Mouse (Mus musculus): ENCODE results near the gene Tmem202. TPM values are rescaled to one million over a fixed set of nuclear protein-coding genes. Genes with fewer than 3 reads are reported as not detected.

The Tmem202 gene
- polyA plus RNA-seq, 1 experiment = 0.34 TPM

DNA sequence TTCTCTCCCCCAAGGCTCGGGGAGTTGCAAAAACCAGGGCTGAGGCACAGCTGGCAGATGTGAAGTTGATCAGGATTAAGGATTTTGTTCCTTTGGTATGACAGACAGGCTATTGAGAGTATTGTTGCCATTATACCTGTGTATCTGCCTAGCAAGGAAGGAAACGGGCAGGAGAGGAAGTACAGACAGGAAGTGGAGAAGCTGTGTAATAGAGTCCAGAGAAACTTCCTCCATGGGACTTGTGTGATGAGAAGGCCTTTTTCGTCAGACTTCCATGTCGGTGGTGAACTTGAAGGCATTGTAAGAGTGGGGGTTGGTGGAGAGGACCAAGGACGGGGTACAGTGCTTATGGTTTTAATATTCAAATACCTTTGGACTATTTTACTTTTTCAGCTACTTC lies 11.4 kb upstream of the Tmem202 start:
- Histone ChIP-seq H3K4me1 (ENCODE audit: control insufficient read depth, insufficient read depth, insufficient read length, low read length) (peaks cover 7% of the 10 kb centered on the region), H3K36me3 (ENCODE audit: control insufficient read depth, insufficient read depth, low read length) (peaks cover 26% of the 10 kb centered on the region), H3K27me3 (ENCODE audit: control insufficient read depth, insufficient read depth, low read length) (no peaks in the 10 kb centered on the region), H3K4me3 (ENCODE audit: low read depth, low read length) (no peak overlapping the region), H3K27ac (ENCODE audit: insufficient read depth, low read depth, low read length) (no peak overlapping the region)
- TF ChIP-seq CTCF (IDR thresholded peaks at IDR 0.05; ENCODE audit: extremely low read depth, insufficient read length, insufficient replicate concordance, low read depth, low read length) = no peak
- no peak for TF ChIP-seq POLR2A (IDR thresholded peaks at IDR 0.05; ENCODE audit: low read depth, low read length)
- WGBS = 75% methylated on average over 5 of the region's 5 CpGs

DNA sequence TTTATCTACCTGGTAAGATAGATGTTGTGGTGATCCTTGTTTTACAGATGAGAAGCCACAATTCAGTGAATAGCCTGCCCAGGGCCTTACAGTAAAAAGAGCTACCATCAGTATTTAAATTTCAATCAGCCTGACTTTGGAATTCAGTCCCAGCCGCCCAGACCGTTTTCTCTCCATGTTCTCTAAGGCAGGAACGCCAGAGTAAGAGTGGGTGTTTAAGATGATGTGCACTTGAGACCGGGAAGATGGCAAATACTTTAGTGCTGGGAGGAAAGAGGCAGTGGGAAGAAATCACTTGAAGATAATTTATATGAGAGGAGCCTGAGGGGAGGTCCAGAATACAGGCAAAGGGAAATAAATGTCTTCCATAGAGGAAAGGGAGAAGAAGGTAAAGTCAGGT lies 10.4 kb upstream of the Tmem202 start:
- peaks cover 7% of the 10 kb centered on the region for H3K4me1 ChIP-seq (ENCODE audit: control insufficient read depth, insufficient read depth, insufficient read length, low read length)
- no peaks in the 10 kb centered on the region for H3K27me3 ChIP-seq (ENCODE audit: control insufficient read depth, insufficient read depth, low read length)
- WGBS = 91% methylated on average over 4 of the region's 4 CpGs
- no peak for TF ChIP-seq CTCF (IDR thresholded peaks at IDR 0.05; ENCODE audit: extremely low read depth, insufficient read length, insufficient replicate concordance, low read depth, low read length)
- no peak for TF ChIP-seq POLR2A (IDR thresholded peaks at IDR 0.05; ENCODE audit: low read depth, low read length)
- H3K4me3 ChIP-seq (ENCODE audit: low read depth, low read length) = no peak overlapping the region
- peaks cover 20% of the 10 kb centered on the region for H3K36me3 ChIP-seq (ENCODE audit: control insufficient read depth, insufficient read depth, low read length)
- no peak overlapping the region for H3K27ac ChIP-seq (ENCODE audit: insufficient read depth, low read depth, low read length)

DNA sequence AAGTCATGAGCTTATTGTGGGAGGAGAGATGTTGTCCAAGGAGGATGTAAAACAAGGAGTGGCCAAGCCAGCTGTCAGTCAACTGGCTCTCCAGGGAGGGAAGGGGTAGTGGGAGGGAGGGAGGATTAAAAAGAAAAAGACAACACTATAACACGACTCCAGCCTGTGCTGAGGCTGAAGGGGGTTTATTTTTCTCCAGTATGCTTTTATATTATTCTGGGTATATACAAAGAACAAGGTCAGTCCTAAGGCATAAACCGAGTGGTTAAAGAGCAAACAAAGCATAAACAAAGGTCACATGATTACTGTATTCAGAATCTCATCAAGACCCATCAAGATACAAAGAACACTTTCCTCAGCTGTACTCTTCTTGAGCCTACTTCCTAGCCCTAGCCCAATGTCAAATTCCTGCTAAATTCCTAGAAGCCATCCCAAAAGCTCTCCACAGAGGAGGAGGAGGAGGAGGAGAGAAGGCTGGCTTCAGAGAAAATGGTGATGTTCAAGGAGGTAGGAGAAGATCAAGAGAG lies 9.4 kb upstream of the Tmem202 start:
- Histone ChIP-seq H3K4me3 (ENCODE audit: low read depth, low read length) (no peak overlapping the region), H3K36me3 (ENCODE audit: control insufficient read depth, insufficient read depth, low read length) (peaks cover 15% of the 10 kb centered on the region), H3K27ac (ENCODE audit: insufficient read depth, low read depth, low read length) (no peak overlapping the region), H3K4me1 (ENCODE audit: control insufficient read depth, insufficient read depth, insufficient read length, low read length) (peaks cover 14% of the 10 kb centered on the region), H3K27me3 (ENCODE audit: control insufficient read depth, insufficient read depth, low read length) (no peaks in the 10 kb centered on the region)
- TF ChIP-seq POLR2A (IDR thresholded peaks at IDR 0.05; ENCODE audit: low read depth, low read length) (no peak), CTCF (IDR thresholded peaks at IDR 0.05; ENCODE audit: extremely low read depth, insufficient read length, insufficient replicate concordance, low read depth, low read length) (no peak)
- WGBS = 46% methylated on average over 2 of the region's 2 CpGs

DNA sequence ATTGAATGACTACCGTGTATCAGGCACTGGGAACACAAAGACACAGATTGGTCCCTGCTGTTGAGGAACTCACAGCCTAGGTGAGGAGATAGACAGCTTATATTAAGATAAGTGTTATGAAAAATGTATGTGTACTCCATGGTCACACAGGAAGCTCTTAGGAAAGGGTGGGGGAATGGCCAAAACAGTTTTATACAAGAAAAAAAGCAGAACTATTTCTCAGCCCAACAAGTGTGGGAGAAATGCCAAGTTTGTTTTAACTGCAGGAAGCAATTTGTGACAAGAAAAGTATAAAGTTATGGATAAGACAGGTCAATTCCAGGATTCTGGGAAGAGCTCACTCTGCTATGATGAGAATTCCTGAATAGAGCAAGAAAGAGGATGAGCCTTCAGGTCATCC lies 8.2 kb upstream of the Tmem202 start:
- WGBS = 77% methylated on average over 1 of the region's 1 CpGs
- H3K27ac ChIP-seq (ENCODE audit: insufficient read depth, low read depth, low read length) = no peak overlapping the region
- H3K4me1 ChIP-seq (ENCODE audit: control insufficient read depth, insufficient read depth, insufficient read length, low read length) = peaks cover 21% of the 10 kb centered on the region
- H3K36me3 ChIP-seq (ENCODE audit: control insufficient read depth, insufficient read depth, low read length) = peaks cover 8% of the 10 kb centered on the region; the same call in 1 of the 2 replicates
- TF ChIP-seq CTCF (IDR thresholded peaks at IDR 0.05; ENCODE audit: extremely low read depth, insufficient read length, insufficient replicate concordance, low read depth, low read length) (no peak), POLR2A (IDR thresholded peaks at IDR 0.05; ENCODE audit: low read depth, low read length) (no peak)
- H3K27me3 ChIP-seq (ENCODE audit: control insufficient read depth, insufficient read depth, low read length) = no peaks in the 10 kb centered on the region
- no peak overlapping the region for H3K4me3 ChIP-seq (ENCODE audit: low read depth, low read length)

DNA sequence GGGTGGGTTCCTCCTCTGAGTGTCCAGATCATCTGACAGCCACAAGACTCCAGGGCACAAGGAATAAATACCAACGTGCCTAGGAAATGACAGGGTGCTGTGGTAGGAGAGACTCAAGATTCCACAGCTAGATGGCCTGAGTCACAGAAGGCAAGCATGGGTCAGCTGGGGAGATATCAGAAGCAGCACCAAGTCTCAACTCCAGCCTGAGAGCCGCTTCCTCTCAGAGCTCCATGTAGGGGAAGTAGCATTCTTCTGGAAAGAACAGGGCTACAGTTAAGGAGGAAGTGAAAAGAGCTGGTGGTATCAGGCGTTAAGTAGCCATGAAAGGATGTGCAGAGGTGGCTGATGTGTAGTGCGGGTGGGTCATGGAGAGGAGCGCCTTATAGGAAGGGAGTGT lies 5.1 kb upstream of the Tmem202 start:
- Histone ChIP-seq H3K4me3 (ENCODE audit: low read depth, low read length) (no peak overlapping the region), H3K27me3 (ENCODE audit: control insufficient read depth, insufficient read depth, low read length) (no peaks in the 10 kb centered on the region), H3K36me3 (ENCODE audit: control insufficient read depth, insufficient read depth, low read length) (peaks cover 8% of the 10 kb centered on the region; the same call in 1 of the 2 replicates), H3K4me1 (ENCODE audit: control insufficient read depth, insufficient read depth, insufficient read length, low read length) (peaks cover 25% of the 10 kb centered on the region; the same call in 1 of the 2 replicates), H3K27ac (ENCODE audit: insufficient read depth, low read depth, low read length) (peak overlapping the region; percentile 43)
- no peak for TF ChIP-seq CTCF (IDR thresholded peaks at IDR 0.05; ENCODE audit: extremely low read depth, insufficient read length, insufficient replicate concordance, low read depth, low read length)
- no peak for TF ChIP-seq POLR2A (IDR thresholded peaks at IDR 0.05; ENCODE audit: low read depth, low read length)
- 73% methylated on average over 5 of the region's 5 CpGs for WGBS

DNA sequence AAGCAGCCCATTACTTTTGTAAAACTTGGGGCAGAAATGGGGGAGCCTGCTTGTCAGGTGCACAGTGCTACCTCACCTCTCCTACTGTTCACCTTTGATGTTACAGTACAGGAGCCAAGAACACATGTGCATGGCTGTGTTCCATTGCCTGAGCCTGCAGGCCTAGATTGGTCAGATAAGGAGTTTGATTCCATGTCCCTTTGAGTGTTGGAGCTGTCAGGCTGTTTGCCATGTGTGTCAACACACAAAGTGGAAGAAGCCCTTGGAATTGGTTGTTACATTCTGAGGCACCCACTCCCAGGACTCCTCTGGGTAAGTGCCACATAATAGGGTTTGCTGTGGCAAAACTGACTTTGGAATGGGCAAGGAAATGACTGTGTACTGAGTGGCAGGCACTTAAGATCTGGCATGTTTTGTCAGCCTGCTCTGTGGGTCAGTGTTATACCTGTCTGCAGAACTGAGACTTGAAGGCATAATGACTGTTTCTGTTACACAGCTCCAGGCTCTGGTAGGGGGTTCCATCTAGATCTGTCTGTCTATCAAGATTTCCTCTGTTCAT lies 3.2 kb upstream of the Tmem202 start:
- Histone ChIP-seq H3K36me3 (ENCODE audit: control insufficient read depth, insufficient read depth, low read length) (peaks cover 5% of the 10 kb centered on the region; the same call in 1 of the 2 replicates), H3K4me3 (ENCODE audit: low read depth, low read length) (no peak overlapping the region), H3K27me3 (ENCODE audit: control insufficient read depth, insufficient read depth, low read length) (no peaks in the 10 kb centered on the region), H3K27ac (ENCODE audit: insufficient read depth, low read depth, low read length) (no peak overlapping the region; the same call in 1 of the 2 replicates), H3K4me1 (ENCODE audit: control insufficient read depth, insufficient read depth, insufficient read length, low read length) (peaks cover 27% of the 10 kb centered on the region; the same call in 1 of the 2 replicates)
- no peak for TF ChIP-seq CTCF (IDR thresholded peaks at IDR 0.05; ENCODE audit: extremely low read depth, insufficient read length, insufficient replicate concordance, low read depth, low read length)

DNA sequence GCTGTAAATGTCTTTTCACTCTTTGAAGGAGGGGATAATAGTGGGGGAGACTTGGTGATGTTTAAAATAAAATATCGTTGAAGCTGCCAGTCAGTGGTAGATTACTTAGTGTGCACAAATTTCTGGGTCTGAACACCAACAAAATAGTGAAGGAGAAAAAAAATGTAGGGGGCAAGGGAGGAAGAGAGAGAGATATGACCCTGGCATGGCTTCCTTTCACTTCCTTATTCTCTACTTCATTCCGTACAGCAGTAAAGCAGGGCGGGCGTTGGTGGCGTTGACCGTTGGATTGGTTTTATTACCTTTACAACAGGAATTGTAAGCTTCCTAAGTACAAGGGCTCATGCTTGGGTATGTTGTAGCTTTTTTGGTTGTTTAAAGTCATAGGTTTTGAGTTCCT lies 2.0 kb upstream of the Tmem202 start:
- Histone ChIP-seq H3K4me1 (ENCODE audit: control insufficient read depth, insufficient read depth, insufficient read length, low read length) (peaks cover 29% of the 10 kb centered on the region; the same call in 1 of the 2 replicates), H3K36me3 (ENCODE audit: control insufficient read depth, insufficient read depth, low read length) (peaks cover 2% of the 10 kb centered on the region; the same call in 1 of the 2 replicates), H3K27ac (ENCODE audit: insufficient read depth, low read depth, low read length) (peak overlapping the region; percentile 82), H3K4me3 (ENCODE audit: low read depth, low read length) (no peak overlapping the region), H3K27me3 (ENCODE audit: control insufficient read depth, insufficient read depth, low read length) (no peaks in the 10 kb centered on the region)
- 29% methylated on average over 6 of the region's 6 CpGs for WGBS
- TF ChIP-seq POLR2A (IDR thresholded peaks at IDR 0.05; ENCODE audit: low read depth, low read length) = no peak
- TF ChIP-seq CTCF (IDR thresholded peaks at IDR 0.05; ENCODE audit: extremely low read depth, insufficient read length, insufficient replicate concordance, low read depth, low read length) = no peak

Measured in small intestine, adult 2 months (tissue).